Mouse (Mus musculus): Measurements from ENCODE around the gene Vmn2r10.
"Not testable (repeated sequence)": the region's sequence is repeated elsewhere in the genome, so short reads cannot be mapped to it uniquely, and the experiment has no call there.

Gene Vmn2r10

GRCm38 (mm10) chr5:109006427-109006826, at the start of gene Vmn2r10:
Gene Vmn2r10 (minus strand): TSS chr5:109006527.
- not testable (repeated sequence) for DNase-seq (ENCODE audit: low read depth, low spot score)

DNA sequence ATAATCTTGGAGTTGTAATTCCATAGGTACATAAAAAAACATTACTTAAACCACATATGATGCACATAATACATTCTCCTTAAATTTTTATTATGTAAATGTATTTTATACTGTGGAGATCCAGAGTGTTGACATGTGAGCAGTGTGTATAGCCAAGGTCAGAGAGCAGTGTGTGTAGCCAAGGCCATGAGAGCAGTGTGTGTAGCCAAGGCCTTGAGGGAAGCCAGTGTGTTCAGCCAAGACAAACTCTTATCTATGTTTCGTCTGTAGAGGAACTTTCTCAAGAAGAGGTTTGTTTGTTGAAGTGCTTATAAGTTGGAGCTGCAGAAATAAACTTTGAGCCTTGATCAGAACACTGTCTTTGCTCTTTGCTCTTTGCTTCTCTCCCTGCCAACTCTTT, 49.0 kb upstream of the Vmn2r10 start:
- no peak for DNase-seq (ENCODE audit: low read depth, low spot score)

DNA sequence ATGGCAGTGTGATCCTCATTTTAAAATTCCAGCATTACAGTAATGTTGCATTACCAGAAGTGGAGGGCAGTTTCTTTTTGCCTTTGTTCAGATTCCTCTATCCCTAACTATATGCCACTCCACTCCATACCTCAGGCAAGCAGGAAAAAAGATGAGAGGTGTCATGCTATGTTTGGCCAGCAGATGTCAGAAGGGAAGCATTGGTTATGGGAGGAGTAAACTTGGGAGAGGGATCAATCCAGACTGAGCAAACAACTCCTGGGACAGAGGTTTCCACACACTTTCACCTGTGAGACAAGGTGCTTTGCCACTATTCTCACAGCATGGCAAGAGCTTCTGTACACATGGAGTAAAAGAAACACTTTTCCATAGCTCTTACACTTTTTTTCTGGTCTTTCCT, 26.3 kb upstream of the Vmn2r10 start:
- no peak for DNase-seq (ENCODE audit: low read depth, low spot score)

GRCm38 (mm10) chr5:108988924-108989323, 17.4 kb downstream of the Vmn2r10 start:
- DNase-seq (ENCODE audit: low read depth, low spot score): no peak
